Mouse (Mus musculus): ENCODE measurements around the gene Acbd7.

The Acbd7 gene

GRCm38 (mm10) chr2:3335611-3336301 lies at the start of gene Acbd7:
Gene Acbd7, plus strand, starts transcription at chr2:3336168.
- ChIA-PET CTCF (interaction anchor here in 1 of 4 experiments (1.1 kb wide), 1 partner anchor 78 kb away, joined by 3 read pairs; no protein-coding TSS in a partner anchor), POLR2A (interaction anchor here in 3 of 4 experiments (0.6 to 4.6 kb wide), 42 partner anchors 9 to 825 kb away, joined by 3 to 30 read pairs (median 4); partner anchors contain the start of genes Cdnf (in 3 of the 3), Gm45902 (in 3 of the 3), Hspa14 (in 3 of the 3) and Nmt2 (in 3 of the 3))

DNA sequence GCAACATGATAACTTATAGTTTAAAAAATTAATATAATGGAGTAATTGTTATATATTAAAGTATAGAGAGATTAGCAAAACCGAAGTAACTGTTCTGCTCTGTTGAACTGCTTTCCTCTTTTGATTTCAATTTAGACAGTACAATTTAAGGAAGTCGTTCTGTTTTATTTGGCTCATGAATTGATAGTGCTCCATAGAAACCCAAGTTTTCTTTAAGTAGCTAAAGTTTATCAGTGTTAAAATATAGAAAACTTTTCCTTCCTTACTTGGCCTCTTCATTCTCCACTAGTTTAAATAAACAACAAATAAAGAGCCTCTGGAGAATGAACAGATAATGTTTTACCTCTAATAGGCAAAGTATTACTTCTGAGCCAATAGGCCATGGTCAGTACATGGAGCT lies 49.7 kb upstream of the Acbd7 start:
- POLR2A ChIA-PET = interaction anchor here in 3 of 4 experiments (0.6 to 5.1 kb wide), 8 partner anchors 8 to 138 kb away, joined by 3 to 36 read pairs (median 6); partner anchors contain the start of genes Dclre1c (in 1 of the 3) and Rpp38 (in 1 of the 3)
- CTCF ChIA-PET = no interaction called here

- CTCF ChIA-PET = no interaction called here
- POLR2A ChIA-PET = interaction anchor here in 2 of 4 experiments (1.4 kb wide), 2 partner anchors 43 to 46 kb away, joined by 3 to 7 read pairs; partner anchors contain the start of genes Acbd7 (in 1 of the 2) and Rpp38 (in 1 of the 2)
Measured at GRCm38 (mm10) chr2:3289581-3289980, 46.4 kb upstream of the Acbd7 start.

- POLR2A ChIA-PET = no interaction called here
- CTCF ChIA-PET = no interaction called here
Measured at GRCm38 (mm10) chr2:3292170-3292569, 43.8 kb upstream of the Acbd7 start.

DNA sequence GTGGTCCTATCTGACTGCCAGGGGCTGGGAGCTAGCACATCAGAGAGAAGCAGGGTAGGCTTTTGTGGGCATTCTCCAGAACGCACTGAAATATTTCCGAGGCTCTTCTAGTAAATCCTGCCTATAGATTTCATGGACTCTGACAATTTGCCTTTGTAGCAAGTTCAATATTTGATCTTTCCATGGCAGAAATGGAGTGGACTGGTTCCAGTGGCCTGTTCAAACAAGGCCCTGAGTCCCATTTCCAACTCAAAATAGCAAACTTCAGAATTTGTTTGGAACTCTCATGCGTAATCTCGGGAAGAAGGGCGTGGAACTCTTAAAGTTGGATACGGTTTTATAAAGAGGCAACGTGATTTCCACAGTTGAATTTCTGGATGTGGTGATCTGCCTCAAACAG lies 40.1 kb upstream of the Acbd7 start:
- ChIA-PET POLR2A (interaction anchor here in 2 of 4 experiments (0.7 to 3.3 kb wide), 5 partner anchors 10 to 40 kb away, joined by 3 to 14 read pairs (median 5); partner anchors contain the start of genes Nmt2 (in 2 of the 2) and Acbd7 (in 1 of the 2)), CTCF (interaction anchor here in 1 of 4 experiments (0.5 kb wide), 1 partner anchor 1484 kb away, joined by 5 read pairs; no protein-coding TSS in a partner anchor)

GRCm38 (mm10) chr2:3305426-3306025 lies 30.4 kb upstream of the Acbd7 start:
- POLR2A ChIA-PET = no interaction called here

GRCm38 (mm10) chr2:3323132-3323531 lies 12.8 kb upstream of the Acbd7 start:
- CTCF ChIA-PET = no interaction called here
- POLR2A ChIA-PET = interaction anchor here in 3 of 4 experiments (0.9 to 1.7 kb wide), 6 partner anchors 9 to 39 kb away, joined by 3 to 8 read pairs (median 4); partner anchors contain the start of genes Rpp38 (in 3 of the 3), Acbd7 (in 1 of the 3) and Nmt2 (in 1 of the 3)

More at GRCm38 (mm10) chr2:3305426-3306025, 30.4 kb upstream of the Acbd7 start:
- CTCF ChIA-PET = no interaction called here

GRCm38 (mm10) chr2:3324381-3325130 lies 11.4 kb upstream of the Acbd7 start:
- ChIA-PET CTCF (no interaction called here), POLR2A (interaction anchor here in 2 of 4 experiments (0.5 to 1.7 kb wide), 6 partner anchors 8 to 94 kb away, joined by 3 to 4 read pairs (median 3); partner anchors contain the start of genes Acbd7 (in 1 of the 2) and Rpp38 (in 1 of the 2))

DNA sequence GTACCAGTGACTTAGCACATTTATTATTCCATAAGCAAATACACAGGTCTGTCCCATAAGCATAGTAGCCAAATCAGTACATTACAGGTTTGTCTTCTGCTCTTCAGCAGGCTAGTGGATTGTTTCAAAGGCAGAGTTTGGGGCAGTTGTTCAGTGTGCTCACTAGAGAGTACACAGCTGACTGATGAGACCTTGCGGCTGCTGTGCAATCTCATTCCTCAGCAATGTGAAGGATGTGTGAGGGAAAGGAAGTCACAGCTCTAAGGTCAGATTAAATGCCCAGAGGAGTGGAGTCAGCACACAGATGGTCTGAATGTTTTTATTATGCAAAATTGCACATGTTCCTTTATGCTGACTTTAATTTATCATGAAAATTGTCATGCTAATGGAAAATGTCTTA lies 9.4 kb upstream of the Acbd7 start:
- CTCF ChIA-PET = interaction anchor here in 1 of 4 experiments (0.7 kb wide), 1 partner anchor 87 kb away, joined by 3 read pairs; no protein-coding TSS in a partner anchor

DNA sequence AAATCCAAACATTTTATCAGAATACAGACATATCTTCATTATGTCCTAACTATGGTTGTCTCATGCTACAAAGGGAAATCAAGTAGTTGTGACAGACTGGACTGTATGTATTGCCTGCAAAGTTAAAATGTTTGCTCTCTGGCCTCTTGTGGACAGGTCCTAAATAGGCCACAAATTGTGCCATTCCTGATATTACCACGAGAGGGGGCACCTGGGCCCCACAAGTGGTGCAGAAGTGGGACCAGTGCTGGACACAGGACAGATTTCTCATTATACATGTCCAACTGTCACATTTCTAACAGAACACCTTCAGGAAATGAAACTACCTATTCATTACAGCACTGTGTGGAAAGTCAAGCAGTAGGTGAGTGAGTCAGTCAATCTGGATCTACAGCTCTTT lies 8.6 kb upstream of the Acbd7 start:
- POLR2A ChIA-PET = interaction anchor here in 2 of 4 experiments (0.8 to 6.0 kb wide), 2 partner anchors 8 to 43 kb away, joined by 3 to 45 read pairs; partner anchors contain the start of gene Nmt2 (in 1 of the 2)
- CTCF ChIA-PET = no interaction called here

More for the DNA sequence above, 9.4 kb upstream of the Acbd7 start:
- POLR2A ChIA-PET = no interaction called here

GRCm38 (mm10) chr2:3331071-3331703 lies 4.8 kb upstream of the Acbd7 start:
- POLR2A ChIA-PET = interaction anchor here in 3 of 4 experiments (0.7 to 6.0 kb wide), 19 partner anchors 8 to 382 kb away, joined by 3 to 45 read pairs (median 16); partner anchors contain the start of genes Nmt2 (in 3 of the 3), Suv39h2 (in 3 of the 3), Cdnf (in 2 of the 3) and Dclre1c (in 2 of the 3)
- CTCF ChIA-PET = no interaction called here

GRCm38 (mm10) chr2:3332056-3332455 lies 3.9 kb upstream of the Acbd7 start:
- POLR2A ChIA-PET = interaction anchor here in 3 of 4 experiments (0.8 to 6.0 kb wide), 43 partner anchors 9 to 1129 kb away, joined by 3 to 45 read pairs (median 4); partner anchors contain the start of genes Dclre1c (in 3 of the 3), Nmt2 (in 3 of the 3), Suv39h2 (in 3 of the 3) and Cdnf (in 2 of the 3)
- CTCF ChIA-PET = interaction anchor here in 2 of 4 experiments (0.9 to 1.4 kb wide), 3 partner anchors 17 to 242 kb away, joined by 4 read pairs; no protein-coding TSS in a partner anchor

- ChIA-PET POLR2A (interaction anchor here in 3 of 4 experiments (0.5 to 6.0 kb wide), 55 partner anchors 8 to 1261 kb away, joined by 3 to 45 read pairs (median 4); partner anchors contain the start of genes Cdnf (in 3 of the 3), Dclre1c (in 3 of the 3), Gm45902 (in 3 of the 3) and Hspa14 (in 3 of the 3)), CTCF (interaction anchor here in 2 of 4 experiments (0.6 to 1.4 kb wide), 5 partner anchors 16 to 467 kb away, joined by 3 to 4 read pairs (median 4); no protein-coding TSS in a partner anchor)
Measured at GRCm38 (mm10) chr2:3332484-3333242, 3.3 kb upstream of the Acbd7 start, which contains the start of gene Rpp38. Gene Rpp38, minus strand, starts transcription at chr2:3332643.

- CTCF ChIA-PET = no interaction called here
- POLR2A ChIA-PET = interaction anchor here in 2 of 4 experiments (0.6 to 5.5 kb wide), 6 partner anchors 49 to 179 kb away, joined by 3 to 36 read pairs (median 22); partner anchors contain the start of genes Nmt2 (in 2 of the 2), Cdnf (in 1 of the 2), Dclre1c (in 1 of the 2) and Gm45902 (in 1 of the 2)
Measured at GRCm38 (mm10) chr2:3333761-3334160, 2.2 kb upstream of the Acbd7 start.

GRCm38 (mm10) chr2:3348422-3348821 lies 12.5 kb downstream of the Acbd7 start:
- ChIA-PET POLR2A (interaction anchor here in 2 of 4 experiments (0.7 to 1.0 kb wide), 2 partner anchors 13 to 71 kb away, joined by 3 to 5 read pairs; partner anchors contain the start of gene Acbd7 (in 1 of the 2)), CTCF (interaction anchor here (0.8 to 1.7 kb wide), 11 partner anchors 16 to 457 kb away, joined by 3 to 9 read pairs (median 4); partner anchors contain the start of gene Rpp38 (in 1 of the 4))

DNA sequence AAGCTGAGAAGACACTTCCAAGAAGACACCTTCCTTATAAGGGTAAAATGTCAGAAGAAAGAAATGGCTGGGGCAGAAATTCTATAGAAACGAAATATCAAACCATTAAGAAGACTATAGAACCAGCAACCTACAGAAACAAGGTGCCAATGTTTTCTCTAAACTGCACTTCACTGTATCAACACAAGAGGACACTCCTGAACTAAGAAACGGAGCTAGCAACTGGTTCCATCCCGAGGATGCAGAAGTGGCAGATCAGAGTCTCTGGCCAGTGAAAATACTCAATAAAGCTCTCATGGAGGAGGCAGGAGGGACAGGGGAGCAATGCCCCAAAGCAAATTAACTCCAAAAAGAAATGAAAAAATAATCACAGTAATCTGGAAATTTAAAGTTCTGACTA lies 13.0 kb downstream of the Acbd7 start:
- ChIA-PET CTCF (interaction anchor here (0.6 to 1.7 kb wide), 13 partner anchors 16 to 456 kb away, joined by 3 to 9 read pairs (median 4); partner anchors contain the start of genes Cdnf (in 1 of the 4), Gm45902 (in 1 of the 4), Hspa14 (in 1 of the 4) and Rpp38 (in 1 of the 4)), POLR2A (interaction anchor here in 1 of 4 experiments (1.0 kb wide), 1 partner anchor 13 kb away, joined by 5 read pairs; the partner anchor contains the start of gene Acbd7)
